Mouse (Mus musculus): ENCODE data around the gene Vmn1r197. TPM values are rescaled to one million over a fixed set of nuclear protein-coding genes. Genes with fewer than 3 reads are reported as not detected.
"Not testable (repeated sequence)": the region's sequence is repeated elsewhere in the genome, so short reads cannot be mapped to it uniquely, and the experiment has no call there.

Gene Vmn1r197
- polyA plus RNA-seq (2015; fragmentation: Nextera tagmentation; extraction: Ambion mirVana), result not detected in 2 replicates

DNA sequence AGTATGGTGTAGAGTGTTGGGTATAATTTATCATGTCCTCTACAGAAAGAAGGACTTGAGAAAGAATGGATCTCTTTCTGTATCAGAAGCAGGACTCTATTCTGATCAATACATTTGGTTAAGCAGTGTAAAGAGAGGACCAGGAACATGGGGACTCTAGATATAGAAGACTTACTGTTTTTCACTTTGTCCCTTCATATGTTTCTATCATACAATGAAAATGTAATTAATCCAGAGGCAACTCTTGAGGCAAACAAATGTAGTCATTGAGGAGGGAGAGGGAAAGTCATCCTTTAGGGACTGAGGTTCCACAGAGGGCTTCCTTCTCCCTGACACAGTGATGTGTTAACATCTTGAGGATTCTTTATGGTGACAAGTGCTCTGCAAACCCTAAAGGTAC lies at the start of gene Vmn1r197:
Gene Vmn1r197, plus strand, starts transcription at position 301 of the 400 bp plus-strand sequence.
- no peak within 1 kb of the TSS for H3K9ac ChIP-seq (ENCODE audit: low read length)
- H3K4me3 ChIP-seq (replicated peaks; ENCODE audit: low read length), result no peak within 1 kb of the TSS
- H3K4me1 ChIP-seq (ENCODE audit: control insufficient read depth, insufficient read depth, low read length), result no peaks in the 10 kb centered on the region
- no peaks in the 10 kb centered on the region for H3K36me3 ChIP-seq (ENCODE audit: control insufficient read depth, insufficient read depth, low read length)
- no peaks in the 10 kb centered on the region for H3K27me3 ChIP-seq (ENCODE audit: control insufficient read depth, insufficient read depth, low read length)
- ATAC-seq (ENCODE audit: insufficient read depth, low FRiP score), result no peak
- no peak within 1 kb of the TSS for H3K27ac ChIP-seq (ENCODE audit: low read length)
- no peak within 1 kb of the TSS for H3K4me2 ChIP-seq (ENCODE audit: low read depth, low read length)
- no peaks in the 10 kb centered on the region for H3K9me3 ChIP-seq (replicated peaks; ENCODE audit: control insufficient read depth, low read length)

DNA sequence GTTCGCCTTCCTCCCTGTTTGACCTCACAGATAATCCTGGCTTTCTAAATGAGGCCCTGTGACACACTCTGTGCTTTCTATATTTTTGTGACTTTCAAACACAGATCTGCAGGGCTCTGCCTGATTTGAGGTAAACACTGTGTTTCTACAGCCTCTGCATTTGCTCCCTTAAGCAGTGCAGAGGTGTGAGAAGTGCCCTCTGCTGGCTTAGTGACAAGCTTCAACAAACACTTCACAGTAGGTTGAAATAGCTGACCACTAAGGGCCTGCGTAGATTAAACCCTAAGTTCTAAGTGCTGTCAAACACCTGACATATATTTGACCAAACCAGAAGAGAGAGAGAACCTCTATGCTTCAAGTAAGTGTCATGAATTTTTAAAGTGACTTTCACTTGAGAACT lies 39.8 kb upstream of the Vmn1r197 start:
- Histone ChIP-seq H3K36me3 (ENCODE audit: control insufficient read depth, insufficient read depth, low read length) (no peaks in the 10 kb centered on the region), H3K27me3 (ENCODE audit: control insufficient read depth, insufficient read depth, low read length) (no peaks in the 10 kb centered on the region), H3K9ac (ENCODE audit: low read length) (no peak overlapping the region), H3K9me3 (replicated peaks; ENCODE audit: control insufficient read depth, low read length) (no peaks in the 10 kb centered on the region), H3K4me3 (replicated peaks; ENCODE audit: low read length) (no peak overlapping the region), H3K27ac (ENCODE audit: low read length) (no peak overlapping the region), H3K4me2 (ENCODE audit: low read depth, low read length) (no peak overlapping the region), H3K4me1 (ENCODE audit: control insufficient read depth, insufficient read depth, low read length) (no peaks in the 10 kb centered on the region)
- ATAC-seq (ENCODE audit: insufficient read depth, low FRiP score), result no peak
- WGBS, result 60% methylated on average over 2 of the region's 2 CpGs

DNA sequence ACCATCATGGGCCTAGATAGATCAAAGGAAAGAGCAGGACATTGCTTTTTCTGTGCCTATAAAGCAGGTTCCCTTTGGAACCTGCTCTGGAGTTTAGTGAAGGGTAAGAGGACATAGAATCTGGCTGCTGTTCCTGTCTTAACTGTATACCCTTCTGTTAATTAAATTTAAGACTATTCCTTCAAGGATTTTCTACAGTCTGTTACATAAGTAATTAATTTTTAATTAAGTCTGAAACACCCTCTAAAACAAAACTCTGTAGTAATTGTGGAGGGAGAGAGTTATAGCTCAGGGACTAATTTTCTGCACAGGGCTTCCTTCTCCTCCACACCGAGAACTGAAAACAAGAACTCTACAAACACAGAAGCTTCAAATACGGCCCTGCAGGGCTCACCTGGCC lies 34.8 kb upstream of the Vmn1r197 start, which contains the start of gene Vmn1r196:
Gene Vmn1r196, plus strand, starts transcription at position 301 of the 400 bp plus-strand sequence.
- Histone ChIP-seq H3K27me3 (ENCODE audit: control insufficient read depth, insufficient read depth, low read length) (no peaks in the 10 kb centered on the region), H3K4me1 (ENCODE audit: control insufficient read depth, insufficient read depth, low read length) (no peaks in the 10 kb centered on the region), H3K4me3 (replicated peaks; ENCODE audit: low read length) (no peak within 1 kb of the TSS), H3K4me2 (ENCODE audit: low read depth, low read length) (no peak within 1 kb of the TSS), H3K9me3 (replicated peaks; ENCODE audit: control insufficient read depth, low read length) (no peaks in the 10 kb centered on the region), H3K36me3 (ENCODE audit: control insufficient read depth, insufficient read depth, low read length) (no peaks in the 10 kb centered on the region), H3K9ac (ENCODE audit: low read length) (no peak within 1 kb of the TSS), H3K27ac (ENCODE audit: low read length) (no peak within 1 kb of the TSS)
- no peak for ATAC-seq (ENCODE audit: insufficient read depth, low FRiP score)
- 87% methylated on average over 2 of the region's 2 CpGs for WGBS

DNA sequence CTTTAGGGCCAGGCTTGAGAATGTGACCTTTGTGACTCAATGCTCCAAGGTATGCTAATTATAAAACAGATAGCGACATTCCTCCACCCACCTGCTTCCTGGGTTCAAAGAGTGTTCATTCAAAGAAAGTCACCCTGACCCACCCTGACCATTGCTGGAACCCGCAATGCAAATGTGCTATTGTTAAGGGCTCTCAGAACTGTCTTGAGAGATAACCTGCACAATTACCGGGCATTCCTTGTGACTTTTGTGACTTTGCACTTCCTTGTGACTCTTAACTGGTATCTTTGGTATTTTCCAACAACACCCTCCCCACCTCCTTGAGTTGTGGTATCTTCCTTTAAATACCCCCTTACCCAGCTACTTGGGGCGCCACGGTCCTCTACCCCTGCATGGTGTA lies 16.3 kb upstream of the Vmn1r197 start:
- 89% methylated on average over 5 of the region's 5 CpGs for WGBS

DNA sequence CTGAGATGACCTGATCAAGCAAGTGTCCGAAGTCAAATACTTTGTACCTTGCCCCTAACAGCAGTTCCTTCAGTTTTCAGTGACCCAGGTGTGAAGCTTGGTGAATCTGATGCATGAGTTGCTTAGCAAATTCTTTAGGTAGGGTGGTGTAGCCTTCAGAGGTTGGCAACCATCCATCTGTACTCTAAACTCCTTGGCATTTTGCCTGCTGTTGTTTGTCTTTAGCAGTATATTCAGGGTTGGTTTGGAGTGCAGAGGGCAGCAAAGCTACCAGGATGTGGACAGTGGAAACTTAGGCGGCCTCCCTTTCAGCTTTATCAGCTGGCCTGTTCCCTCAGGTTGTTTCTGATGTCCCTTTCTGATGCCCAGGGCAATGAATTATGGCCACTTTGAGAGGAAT lies 9.0 kb upstream of the Vmn1r197 start:
- H3K4me3 ChIP-seq (replicated peaks; ENCODE audit: low read length), result no peak overlapping the region
- ATAC-seq (ENCODE audit: insufficient read depth, low FRiP score), result no peak
- no peaks in the 10 kb centered on the region for H3K4me1 ChIP-seq (ENCODE audit: control insufficient read depth, insufficient read depth, low read length)
- no peaks in the 10 kb centered on the region for H3K27me3 ChIP-seq (ENCODE audit: control insufficient read depth, insufficient read depth, low read length)
- no peaks in the 10 kb centered on the region for H3K9me3 ChIP-seq (replicated peaks; ENCODE audit: control insufficient read depth, low read length)
- no peak overlapping the region for H3K9ac ChIP-seq (ENCODE audit: low read length)
- H3K36me3 ChIP-seq (ENCODE audit: control insufficient read depth, insufficient read depth, low read length), result no peaks in the 10 kb centered on the region
- no peak overlapping the region for H3K4me2 ChIP-seq (ENCODE audit: low read depth, low read length)
- H3K27ac ChIP-seq (ENCODE audit: low read length), result no peak overlapping the region
- 72% methylated on average over 2 of the region's 2 CpGs for WGBS

More for the DNA sequence above, 16.3 kb upstream of the Vmn1r197 start:
- not testable (repeated sequence) for H3K9me3 ChIP-seq (replicated peaks; ENCODE audit: control insufficient read depth, low read length); H3K4me3 ChIP-seq (replicated peaks; ENCODE audit: low read length); H3K27me3 ChIP-seq (ENCODE audit: control insufficient read depth, insufficient read depth, low read length); ATAC-seq (ENCODE audit: insufficient read depth, low FRiP score); H3K36me3 ChIP-seq (ENCODE audit: control insufficient read depth, insufficient read depth, low read length); H3K4me1 ChIP-seq (ENCODE audit: control insufficient read depth, insufficient read depth, low read length); H3K9ac ChIP-seq (ENCODE audit: low read length); H3K27ac ChIP-seq (ENCODE audit: low read length); H3K4me2 ChIP-seq (ENCODE audit: low read depth, low read length)

DNA sequence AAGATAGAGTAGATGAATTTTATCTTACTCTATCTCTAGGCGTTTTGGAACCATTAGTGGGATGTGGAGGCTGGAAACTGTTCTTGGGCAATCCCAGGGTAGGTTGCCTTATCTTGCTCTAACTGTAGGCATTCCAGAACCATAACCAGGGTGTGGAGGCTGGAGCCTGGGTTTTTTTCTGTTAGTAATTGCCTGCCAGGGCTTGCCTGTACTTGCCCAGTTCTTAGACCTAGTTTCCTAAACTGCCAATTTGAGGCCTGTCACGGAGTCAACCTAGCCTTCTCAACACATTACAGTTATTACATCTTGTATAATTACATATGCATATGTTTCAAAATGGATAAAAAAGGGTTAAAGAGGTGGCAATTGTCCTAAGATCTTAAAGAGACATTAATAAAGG lies 7.0 kb upstream of the Vmn1r197 start:
- no peaks in the 10 kb centered on the region for H3K4me1 ChIP-seq (ENCODE audit: control insufficient read depth, insufficient read depth, low read length)
- H3K36me3 ChIP-seq (ENCODE audit: control insufficient read depth, insufficient read depth, low read length), result no peaks in the 10 kb centered on the region
- no peak overlapping the region for H3K9ac ChIP-seq (ENCODE audit: low read length)
- H3K27me3 ChIP-seq (ENCODE audit: control insufficient read depth, insufficient read depth, low read length), result no peaks in the 10 kb centered on the region
- no peaks in the 10 kb centered on the region for H3K9me3 ChIP-seq (replicated peaks; ENCODE audit: control insufficient read depth, low read length)
- H3K27ac ChIP-seq (ENCODE audit: low read length), result no peak overlapping the region
- H3K4me2 ChIP-seq (ENCODE audit: low read depth, low read length), result no peak overlapping the region
- no peak for ATAC-seq (ENCODE audit: insufficient read depth, low FRiP score)
- WGBS, result 83% methylated on average over 2 of the region's 2 CpGs
- H3K4me3 ChIP-seq (replicated peaks; ENCODE audit: low read length), result no peak overlapping the region

DNA sequence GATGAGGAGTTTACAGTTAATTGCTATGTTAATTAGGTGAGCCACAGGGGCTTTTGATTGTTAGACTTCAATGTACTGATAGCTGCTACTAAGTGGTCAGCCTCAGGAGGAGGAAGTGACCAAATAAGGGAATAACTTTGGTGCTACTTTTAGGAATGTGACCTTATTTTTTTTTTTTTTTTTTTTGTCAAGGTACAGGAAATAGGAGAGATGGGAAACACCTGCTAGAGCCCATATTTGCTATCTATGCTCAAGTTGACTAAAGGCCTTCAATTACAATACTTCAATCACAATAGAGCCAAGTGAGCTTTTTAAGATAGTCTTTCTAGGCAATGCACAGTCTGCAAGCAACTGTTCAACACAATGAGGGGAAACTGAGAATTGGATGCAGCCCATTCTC lies 4.3 kb upstream of the Vmn1r197 start:
- ATAC-seq (ENCODE audit: insufficient read depth, low FRiP score), result no peak
- H3K27ac ChIP-seq (ENCODE audit: low read length), result no peak overlapping the region
- no peak overlapping the region for H3K4me2 ChIP-seq (ENCODE audit: low read depth, low read length)
- no peaks in the 10 kb centered on the region for H3K36me3 ChIP-seq (ENCODE audit: control insufficient read depth, insufficient read depth, low read length)
- no peaks in the 10 kb centered on the region for H3K27me3 ChIP-seq (ENCODE audit: control insufficient read depth, insufficient read depth, low read length)
- no peak overlapping the region for H3K4me3 ChIP-seq (replicated peaks; ENCODE audit: low read length)
- H3K9ac ChIP-seq (ENCODE audit: low read length), result no peak overlapping the region
- no peaks in the 10 kb centered on the region for H3K9me3 ChIP-seq (replicated peaks; ENCODE audit: control insufficient read depth, low read length)
- no peaks in the 10 kb centered on the region for H3K4me1 ChIP-seq (ENCODE audit: control insufficient read depth, insufficient read depth, low read length)

DNA sequence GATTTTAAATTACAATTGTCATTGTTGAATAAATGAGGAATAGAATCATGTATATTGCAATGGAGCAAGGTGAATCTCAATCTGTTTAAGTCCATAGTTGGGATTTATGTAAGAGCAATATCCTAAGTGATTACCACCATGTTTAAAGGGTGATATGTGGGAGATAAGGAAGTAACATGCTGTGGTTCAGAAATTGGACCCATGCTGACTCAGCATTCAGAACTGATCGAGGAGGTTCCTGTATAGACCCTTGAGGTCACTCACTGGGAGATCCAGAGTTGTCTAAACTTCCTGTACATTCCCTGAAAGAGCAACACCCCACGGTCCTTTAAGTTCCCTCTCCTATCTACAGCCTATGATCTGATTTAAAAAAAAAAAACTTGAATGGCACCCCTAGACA lies 8.9 kb downstream of the Vmn1r197 start:
- Histone ChIP-seq H3K4me3 (replicated peaks; ENCODE audit: low read length) (no peak overlapping the region), H3K4me1 (ENCODE audit: control insufficient read depth, insufficient read depth, low read length) (no peaks in the 10 kb centered on the region), H3K9ac (ENCODE audit: low read length) (no peak overlapping the region), H3K36me3 (ENCODE audit: control insufficient read depth, insufficient read depth, low read length) (no peaks in the 10 kb centered on the region), H3K9me3 (replicated peaks; ENCODE audit: control insufficient read depth, low read length) (no peaks in the 10 kb centered on the region), H3K27me3 (ENCODE audit: control insufficient read depth, insufficient read depth, low read length) (no peaks in the 10 kb centered on the region), H3K4me2 (ENCODE audit: low read depth, low read length) (no peak overlapping the region), H3K27ac (ENCODE audit: low read length) (no peak overlapping the region)
- WGBS, result 60% methylated on average over 2 of the region's 2 CpGs
- ATAC-seq (ENCODE audit: insufficient read depth, low FRiP score), result no peak

DNA sequence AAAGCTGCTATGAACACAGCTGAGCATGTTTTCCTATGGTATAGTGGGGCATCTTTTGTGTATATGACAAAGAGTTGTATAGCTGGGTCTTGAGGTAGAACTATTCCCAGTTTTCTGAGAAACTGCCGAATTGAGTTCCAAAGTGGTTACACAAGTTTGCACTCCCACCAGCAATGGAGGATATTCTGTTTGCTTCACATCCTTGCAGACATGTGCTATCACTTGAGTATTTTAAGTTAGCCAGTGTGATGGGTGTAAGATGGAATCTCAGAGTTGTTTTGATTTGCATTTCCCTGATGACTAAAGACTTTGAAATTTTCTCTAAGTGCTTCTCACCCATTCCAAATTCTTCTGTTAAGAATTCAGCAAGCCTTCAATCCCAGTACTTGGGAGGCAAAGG lies 11.2 kb downstream of the Vmn1r197 start:
- Histone ChIP-seq H3K4me1 (ENCODE audit: control insufficient read depth, insufficient read depth, low read length) (no peaks in the 10 kb centered on the region), H3K9me3 (replicated peaks; ENCODE audit: control insufficient read depth, low read length) (no peaks in the 10 kb centered on the region), H3K27ac (ENCODE audit: low read length) (no peak overlapping the region), H3K4me3 (replicated peaks; ENCODE audit: low read length) (no peak overlapping the region), H3K4me2 (ENCODE audit: low read depth, low read length) (no peak overlapping the region), H3K9ac (ENCODE audit: low read length) (no peak overlapping the region), H3K36me3 (ENCODE audit: control insufficient read depth, insufficient read depth, low read length) (no peaks in the 10 kb centered on the region), H3K27me3 (ENCODE audit: control insufficient read depth, insufficient read depth, low read length) (no peaks in the 10 kb centered on the region)
- ATAC-seq (ENCODE audit: insufficient read depth, low FRiP score), result no peak
- WGBS, result 88% methylated on average over 1 of the region's 1 CpGs

DNA sequence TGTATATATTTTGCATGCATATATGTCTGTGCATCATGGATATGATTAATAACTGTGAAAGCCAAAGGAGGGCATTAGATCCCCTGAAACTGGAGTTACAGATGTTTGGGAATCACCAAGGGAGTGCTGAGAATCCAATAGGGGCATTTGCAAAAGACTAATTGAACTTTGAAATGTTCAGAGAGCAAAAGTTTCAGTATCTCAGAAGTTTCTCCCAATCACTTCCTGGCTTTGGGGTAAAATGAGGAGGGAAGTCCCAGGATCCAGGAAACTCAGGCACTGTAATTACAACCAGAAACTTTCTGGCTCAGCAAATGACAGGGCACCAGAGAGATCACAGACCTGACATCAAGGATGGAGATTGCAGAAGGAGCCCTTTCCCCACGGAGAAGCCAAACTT lies 25.7 kb downstream of the Vmn1r197 start, which contains the start of gene Vmn1r198:
Gene Vmn1r198, plus strand, starts transcription at position 301 of the 400 bp plus-strand sequence.
- WGBS, result 32% methylated on average over 1 of the region's 1 CpGs

More for the DNA sequence above, 25.7 kb downstream of the Vmn1r197 start, which contains the start of gene Vmn1r198:
- Histone ChIP-seq H3K27ac (ENCODE audit: low read length) (no peak within 1 kb of the TSS), H3K4me2 (ENCODE audit: low read depth, low read length) (no peak within 1 kb of the TSS), H3K27me3 (ENCODE audit: control insufficient read depth, insufficient read depth, low read length) (no peaks in the 10 kb centered on the region), H3K9me3 (replicated peaks; ENCODE audit: control insufficient read depth, low read length) (no peaks in the 10 kb centered on the region), H3K36me3 (ENCODE audit: control insufficient read depth, insufficient read depth, low read length) (no peaks in the 10 kb centered on the region), H3K4me1 (ENCODE audit: control insufficient read depth, insufficient read depth, low read length) (no peaks in the 10 kb centered on the region), H3K4me3 (replicated peaks; ENCODE audit: low read length) (no peak within 1 kb of the TSS), H3K9ac (ENCODE audit: low read length) (no peak within 1 kb of the TSS)
- ATAC-seq (ENCODE audit: insufficient read depth, low FRiP score), result no peak

Measured in stomach, embryonic 16.5 days (tissue).